Mouse (Mus musculus) kidney, adult 2 months (tissue): ENCODE measurements around the gene Mcpt8. TPM values are rescaled to one million over a fixed set of nuclear protein-coding genes. Genes with fewer than 3 reads are reported as not detected.
A peak's percentile ranks its signal among the peaks of the same experiment; 100 is the strongest.

Experiments
- DNase-seq: peaks from one replicate; pipeline ENCODE4 v3.0.0; 2021
- H3K27ac ChIP-seq: fragments of 200-500 bp; 2 replicates; pipeline ENCODE4 v1.5.1; 2012; ENCODE audit warnings: low read depth, low read length, control low read depth, inconsistent platforms; ENCODE audit not compliant: insufficient read depth
- H3K27me3 ChIP-seq: fragments of 200-500 bp; replicated peaks from 2 replicates; pipeline ENCODE4 v1.6.1; 2012; ENCODE audit warnings: mild to moderate bottlenecking, moderate library complexity, low read length, inconsistent platforms; ENCODE audit not compliant: control insufficient read depth, insufficient read depth
- H3K36me3 ChIP-seq: fragments of 200-500 bp; 2 replicates; pipeline ENCODE4 v1.6.1; 2012; ENCODE audit warnings: mild to moderate bottlenecking, moderate library complexity, low read length, inconsistent platforms; ENCODE audit not compliant: control insufficient read depth, insufficient read depth
- H3K4me1 ChIP-seq: fragments of 200-500 bp; 2 replicates; pipeline ENCODE4 v1.6.1; 2011; ENCODE audit warnings: low read length; ENCODE audit not compliant: control insufficient read depth, insufficient read depth
- H3K4me3 ChIP-seq: fragments of 200-500 bp; 2 replicates; pipeline ENCODE4 v1.5.1; 2011; ENCODE audit warnings: mild to moderate bottlenecking, low read depth, low read length, control low read depth; ENCODE audit not compliant: insufficient read depth
- CTCF ChIP-seq: fragments of 200-500 bp; conservative IDR thresholded peaks from 2 replicates; pipeline ENCODE4 v1.5.1; 2011; ENCODE audit warnings: low read depth, mild to moderate bottlenecking, control low read depth, low read length, moderate library complexity, mixed read lengths; ENCODE audit not compliant: insufficient read depth, insufficient read length
- POLR2A ChIP-seq: fragments of 200-500 bp; IDR thresholded peaks from one replicate; pipeline ENCODE4 v1.6.1; 2011; ENCODE audit warnings: low read depth, low read length, control low read depth
- WGBS: fragments of 180-500 bp; shearing (Covaris S2); methylation state at CpG from one replicate; pipeline ENCODE4 v1.1.7; 2018; 5-methylcytosine and 5-hydroxymethylcytosine counted together
- polyA plus RNA-seq: library from polyadenylated mRNA; depleted of rRNA; stranded (reverse); fragments of >200 nt; gene quantifications from 2 replicates; pipeline ENCODE4 v1.2.3, GENCODE M21; 2012

Mcpt8 gene
- polyA plus RNA-seq, 1 experiment, result not detected

DNA sequence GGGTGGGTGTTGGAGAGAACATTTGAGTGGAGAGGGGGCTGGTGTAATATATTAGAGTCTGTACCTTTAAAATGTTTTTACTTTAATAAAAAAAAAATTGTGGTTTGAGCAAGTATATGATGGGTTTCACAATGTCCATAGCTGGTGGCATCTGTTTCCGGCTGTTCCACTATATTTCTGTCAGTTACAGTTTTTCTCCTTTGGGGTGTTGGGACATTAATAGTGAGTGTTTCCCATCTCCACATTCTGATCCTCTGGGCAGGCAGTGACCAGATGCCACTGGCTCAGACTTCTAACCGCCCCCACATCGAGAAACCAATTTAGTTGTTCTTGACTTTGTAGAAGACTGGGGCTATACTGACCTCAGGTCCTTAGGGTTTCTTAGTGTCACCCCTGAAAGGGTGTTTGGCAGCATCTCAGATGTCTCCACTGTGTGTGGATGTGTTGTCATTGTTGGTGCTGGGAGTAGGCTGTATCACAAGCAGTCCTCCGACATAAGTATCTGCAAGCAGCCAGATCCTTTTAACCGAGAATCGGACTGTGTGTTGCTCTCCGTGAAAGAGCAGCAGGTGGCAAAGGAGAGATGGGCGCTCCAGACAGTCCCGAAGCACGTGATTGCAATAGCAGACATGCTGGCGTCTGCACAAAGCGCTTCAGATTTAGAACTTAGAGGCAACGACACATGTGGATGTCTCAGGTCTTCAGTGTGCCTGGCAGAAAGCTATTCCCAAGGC is 20.5 kb upstream of the Mcpt8 start:
- TF ChIP-seq POLR2A (no peak), CTCF (no peak)
- H3K4me3 ChIP-seq, result no peak overlapping the region
- no peaks in the 10 kb centered on the region for H3K4me1 ChIP-seq
- no peak overlapping the region for H3K27ac ChIP-seq
- no peak for DNase-seq
- no peaks in the 10 kb centered on the region for H3K36me3 ChIP-seq
- WGBS, result 71% methylated on average over 13 of the region's 13 CpGs
- no peaks in the 10 kb centered on the region for H3K27me3 ChIP-seq

DNA sequence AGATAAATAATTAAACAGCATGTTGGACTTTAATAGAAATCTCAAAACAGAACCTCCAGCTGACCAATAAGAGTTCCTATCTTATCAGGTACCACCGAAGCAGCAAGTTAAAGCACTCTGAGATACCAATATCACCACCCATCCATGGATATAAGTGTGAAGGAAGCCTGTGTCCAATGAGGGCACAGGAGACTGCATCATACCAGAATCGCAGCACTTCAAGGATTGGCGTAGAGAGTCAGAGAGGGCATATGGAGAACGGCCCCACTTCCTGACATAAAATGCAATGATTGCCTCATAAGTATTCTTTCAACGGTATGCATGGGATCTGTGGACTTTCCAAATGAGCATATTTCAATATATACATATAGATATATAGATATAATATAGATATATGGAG is 19.9 kb upstream of the Mcpt8 start:
- WGBS, result 78% methylated on average over 5 of the region's 5 CpGs
- H3K36me3 ChIP-seq, result no peaks in the 10 kb centered on the region

DNA sequence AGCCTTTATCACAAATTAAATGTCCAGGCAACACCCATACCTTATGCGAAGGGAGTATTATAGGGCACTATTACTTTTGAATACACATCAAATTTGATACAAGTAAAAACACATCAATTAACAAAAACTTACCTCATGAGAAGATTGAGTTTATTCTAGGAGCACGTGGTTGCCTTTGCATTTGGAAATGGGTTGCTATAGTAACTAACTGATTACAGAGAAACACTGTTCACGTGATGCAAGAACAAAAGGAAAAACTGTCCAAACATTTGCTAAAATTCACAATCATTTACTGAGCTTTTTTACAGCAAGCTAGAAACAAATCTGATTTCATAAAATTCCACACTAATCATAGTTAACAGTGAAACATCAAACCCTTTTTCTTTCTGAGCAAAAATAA is 18.4 kb upstream of the Mcpt8 start:
- 76% methylated on average over 3 of the region's 3 CpGs for WGBS
- Histone ChIP-seq H3K4me3 (no peak overlapping the region), H3K36me3 (no peaks in the 10 kb centered on the region), H3K4me1 (no peaks in the 10 kb centered on the region), H3K27me3 (no peaks in the 10 kb centered on the region), H3K27ac (no peak overlapping the region)
- TF ChIP-seq CTCF (no peak), POLR2A (no peak)
- DNase-seq, result no peak

More for the DNA sequence above, 19.9 kb upstream of the Mcpt8 start:
- Histone ChIP-seq H3K27me3 (no peaks in the 10 kb centered on the region), H3K4me1 (no peaks in the 10 kb centered on the region), H3K4me3 (no peak overlapping the region), H3K27ac (no peak overlapping the region)
- DNase-seq, result peak; percentile 6
- TF ChIP-seq CTCF, result no peak
- TF ChIP-seq POLR2A, result no peak

DNA sequence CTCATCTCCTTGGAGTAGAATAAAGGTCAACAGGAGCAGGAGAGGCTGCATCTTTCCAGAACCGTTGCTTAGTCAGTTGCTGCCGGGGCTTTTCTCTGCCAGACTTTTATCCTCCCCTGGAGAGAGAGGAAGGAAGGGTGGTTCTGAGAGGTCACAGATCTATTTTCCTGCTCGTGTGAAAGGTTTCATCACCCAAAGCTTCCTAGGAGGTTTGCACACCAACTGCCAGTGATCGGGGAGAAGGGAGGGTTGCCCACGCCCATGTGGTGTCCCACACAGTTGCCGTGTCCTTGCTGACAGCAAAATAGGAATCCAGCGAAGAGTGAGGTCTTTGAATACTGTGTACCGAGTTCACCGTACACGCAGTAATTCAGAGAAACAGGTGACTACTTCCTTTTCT is 17.3 kb upstream of the Mcpt8 start, which contains the start of gene Ctsg:
Gene Ctsg, minus strand, starts transcription at position 189 of the 400 bp plus-strand sequence.
- TF ChIP-seq CTCF, result no peak
- no peak for TF ChIP-seq POLR2A
- WGBS, result 54% methylated on average over 10 of the region's 10 CpGs

DNA sequence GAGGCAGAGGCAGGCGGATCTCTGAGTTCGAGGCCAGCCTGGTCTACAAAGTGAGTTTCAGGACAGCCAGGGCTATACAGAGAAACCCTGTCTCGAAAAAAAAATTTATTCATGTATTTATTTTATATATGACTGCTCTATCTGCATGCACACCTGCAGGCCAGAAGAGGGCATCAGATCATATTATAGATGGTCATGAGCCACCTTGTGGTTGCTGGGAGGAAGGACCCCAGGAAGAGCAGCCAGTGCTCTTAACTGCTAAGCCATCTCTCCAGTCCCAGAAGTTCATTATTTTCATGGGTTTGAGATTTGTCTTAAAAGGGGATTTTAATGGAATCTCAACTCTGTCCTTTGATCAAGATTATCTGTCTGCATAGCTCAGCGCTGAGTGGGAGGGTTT is 13.9 kb upstream of the Mcpt8 start:
- peak; percentile 29 for DNase-seq
- Histone ChIP-seq H3K27ac (no peak overlapping the region), H3K27me3 (no peaks in the 10 kb centered on the region; the same call in 1 of the 2 replicates), H3K4me3 (no peak overlapping the region), H3K4me1 (no peaks in the 10 kb centered on the region), H3K36me3 (no peaks in the 10 kb centered on the region)
- TF ChIP-seq POLR2A (no peak), CTCF (peak; percentile 45)
- 87% methylated on average over 4 of the region's 4 CpGs for WGBS

More for the DNA sequence above, 17.3 kb upstream of the Mcpt8 start, which contains the start of gene Ctsg:
- Histone ChIP-seq H3K27ac (no peak within 1 kb of the TSS), H3K27me3 (no peaks in the 10 kb centered on the region), H3K4me3 (no peak within 1 kb of the TSS), H3K4me1 (no peaks in the 10 kb centered on the region), H3K36me3 (no peaks in the 10 kb centered on the region)
- no peak for DNase-seq

DNA sequence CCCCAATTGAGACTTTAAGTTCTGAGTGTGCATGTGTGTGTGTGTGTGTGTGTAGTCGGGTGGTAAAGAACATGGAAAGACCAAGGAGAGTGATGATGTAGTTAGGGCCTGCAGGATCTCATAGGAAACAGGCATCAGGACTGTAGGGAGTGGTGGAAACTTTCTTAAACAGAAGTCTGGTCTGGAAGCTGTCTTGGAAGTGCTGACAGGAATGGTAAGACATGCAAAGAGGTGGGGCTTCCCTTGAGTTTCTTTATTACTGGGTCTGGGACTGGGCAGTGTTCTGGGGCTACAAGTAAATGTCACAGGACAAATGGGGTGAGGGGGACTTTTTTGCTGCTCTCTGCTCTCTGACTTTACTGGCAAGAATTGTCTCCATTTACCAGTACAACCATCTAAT is 12.5 kb upstream of the Mcpt8 start:
- no peak overlapping the region for H3K4me3 ChIP-seq
- no peaks in the 10 kb centered on the region for H3K4me1 ChIP-seq
- no peaks in the 10 kb centered on the region for H3K36me3 ChIP-seq
- no peak overlapping the region for H3K27ac ChIP-seq
- 81% methylated on average over 1 of the region's 1 CpGs for WGBS
- no peak for DNase-seq
- no peak for TF ChIP-seq CTCF
- no peak for TF ChIP-seq POLR2A
- no peaks in the 10 kb centered on the region; the same call in 1 of the 2 replicates for H3K27me3 ChIP-seq

DNA sequence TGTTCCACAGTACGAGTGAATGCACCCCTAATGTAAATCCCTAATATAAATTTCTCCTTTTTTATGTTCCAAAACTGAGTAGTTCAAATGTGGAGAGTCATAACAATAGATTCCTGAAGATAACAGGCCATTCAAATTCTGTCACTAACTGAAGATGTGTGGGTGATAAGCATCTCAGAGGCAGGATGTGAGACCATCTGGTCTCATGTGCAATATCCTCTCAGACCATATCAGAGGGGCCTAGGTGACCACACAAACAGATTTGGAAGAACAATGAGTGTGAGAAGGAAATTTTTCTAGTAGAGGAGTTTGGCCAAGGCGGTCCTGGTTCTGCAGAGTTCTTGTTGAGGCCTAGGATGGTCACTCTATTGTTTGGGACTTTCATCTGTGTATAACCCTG is 8.3 kb upstream of the Mcpt8 start:
- WGBS, result 67% methylated on average over 2 of the region's 2 CpGs
- Histone ChIP-seq H3K36me3 (no peaks in the 10 kb centered on the region), H3K4me1 (no peaks in the 10 kb centered on the region), H3K27me3 (no peaks in the 10 kb centered on the region; the same call in 1 of the 2 replicates), H3K4me3 (no peak overlapping the region), H3K27ac (no peak overlapping the region)
- DNase-seq, result no peak
- no peak for TF ChIP-seq CTCF
- TF ChIP-seq POLR2A, result no peak
